14 mouse cellular contexts compared by ENCODE assay signal in genomic region chr7:6869556-6869955, GRCm38 (mm10).
DNase-seq lines count a peak whose midpoint lies in the region; ATAC-seq lines count a peak whose summit lies in the region.
"Had no signal": no experiment of that assay in that cellular context is flagged by ENCODE, and none has a peak within 500 bp of the region (broad histone marks: within the 10 kb centered on the region; RNA-seq: fewer than 3 reads in every experiment).

No protein-coding gene starts in this region.

- peak; percentile 72 for ATAC-seq in hindbrain, embryonic 15.5 days (ENCODE audit: low FRiP score, low read depth)
- peak; percentile 92 for ATAC-seq in midbrain, embryonic 16.5 days

- peak overlapping the region; percentile 42; the same call in 1 of the 2 replicates for H3K27ac ChIP-seq in hindbrain, embryonic 15.5 days (replicated peaks)
- peak overlapping the region; percentile 67 for H3K27ac ChIP-seq in midbrain, embryonic 16.5 days (ENCODE audit: low read length)
- H3K27ac ChIP-seq: embryonic facial prominence, embryonic 13.5 days; lung, embryonic 15.5 days had no signal

- WGBS in hindbrain, embryonic 15.5 days, result 63% methylated on average over 1 of the region's 1 CpGs
- WGBS in midbrain, embryonic 16.5 days, result 57% methylated on average over 1 of the region's 1 CpGs

- no peaks in the 10 kb centered on the region for H3K27me3 ChIP-seq in hindbrain, embryonic 15.5 days
- H3K27me3 ChIP-seq in midbrain, embryonic 16.5 days (ENCODE audit: control insufficient read depth, insufficient read depth, low read depth, low read length), result no peaks in the 10 kb centered on the region
- H3K27me3 ChIP-seq: embryonic facial prominence, embryonic 13.5 days; lung, embryonic 15.5 days had no signal

- no peak overlapping the region for H3K4me3 ChIP-seq in hindbrain, embryonic 15.5 days
- H3K4me3 ChIP-seq in midbrain, embryonic 16.5 days (ENCODE audit: low read depth, low read length), result no peak overlapping the region
- H3K4me3 ChIP-seq: embryonic facial prominence, embryonic 13.5 days; lung, embryonic 15.5 days had no signal

- DNase-seq in layer of hippocampus, adult 11-12 months (ENCODE audit: low spot score), result peak; percentile 17
- no peak for DNase-seq in layer of hippocampus, postnatal 10 days (ENCODE audit: low spot score in 2 of 2)
- DNase-seq in brain, embryonic 18.5 days (ENCODE audit: low read depth, low spot score), result peak; percentile 51
- DNase-seq in ovary, postnatal 14 days (ENCODE audit: low spot score), result no peak
- DNase-seq in urinary bladder, postnatal 25 days (ENCODE audit: low spot score), result no peak
- no peak for DNase-seq in heart, adult 18-20 months
- DNase-seq: adrenal gland, postnatal 14 days; cerebellum, adult 11 months; liver; thymus, adult 18-20 months had no signal

- no peak overlapping the region for H3K9ac ChIP-seq in hindbrain, embryonic 15.5 days
- H3K9ac ChIP-seq in midbrain, embryonic 16.5 days (ENCODE audit: low read depth, low read length), result no peak overlapping the region
- H3K9ac ChIP-seq: embryonic facial prominence, embryonic 13.5 days; lung, embryonic 15.5 days had no signal

- peaks cover 22% of the 10 kb centered on the region for H3K4me1 ChIP-seq in hindbrain, embryonic 15.5 days (replicated peaks)
- H3K4me1 ChIP-seq in midbrain, embryonic 16.5 days (ENCODE audit: control insufficient read depth, insufficient read depth, low read length), result peaks cover 24% of the 10 kb centered on the region
- H3K4me1 ChIP-seq: lung, embryonic 15.5 days had no signal

- H3K4me2 ChIP-seq in hindbrain, embryonic 15.5 days, result no peak overlapping the region
- no peak overlapping the region for H3K4me2 ChIP-seq in midbrain, embryonic 16.5 days (ENCODE audit: low read length)
- H3K4me2 ChIP-seq: embryonic facial prominence, embryonic 13.5 days; lung, embryonic 15.5 days had no signal

- H3K36me3 ChIP-seq in hindbrain, embryonic 15.5 days, result no peaks in the 10 kb centered on the region
- no peaks in the 10 kb centered on the region for H3K36me3 ChIP-seq in midbrain, embryonic 16.5 days (ENCODE audit: control insufficient read depth, insufficient read depth, low read length)
- H3K36me3 ChIP-seq: embryonic facial prominence, embryonic 13.5 days; lung, embryonic 15.5 days had no signal

- no peaks in the 10 kb centered on the region for H3K9me3 ChIP-seq in hindbrain, embryonic 15.5 days
- H3K9me3 ChIP-seq in midbrain, embryonic 16.5 days (replicated peaks; ENCODE audit: control insufficient read depth, low read length, poor library complexity, severe bottlenecking), result no peaks in the 10 kb centered on the region
- H3K9me3 ChIP-seq: embryonic facial prominence, embryonic 13.5 days; lung, embryonic 15.5 days had no signal

Comparison
In these comparisons a context has a peak if more than half of its experiments do, and no peak if none do; other contexts are left out.
1. DNase-seq: peak in layer of hippocampus, adult 11-12 months (single experiment) and brain, embryonic 18.5 days (single experiment); none in layer of hippocampus, postnatal 10 days (0 of 2), ovary, postnatal 14 days (single experiment), urinary bladder, postnatal 25 days (single experiment) and heart, adult 18-20 months (0 of 2).